ENCODE assay signal across 12 mouse cellular contexts in genomic region chr15:95837570-95837969, GRCm38 (mm10). TPM values are rescaled to one million over a fixed set of nuclear protein-coding genes. Genes with fewer than 3 reads are reported as not detected.
A peak's percentile ranks its signal among the peaks of the same experiment; 100 is the strongest.
DNase-seq lines count a peak whose midpoint lies in the region; ATAC-seq and TF ChIP-seq lines count a peak whose summit lies in the region.
"Had no signal": no experiment of that assay in that cellular context is flagged by ENCODE, and none has a peak within 500 bp of the region (broad histone marks: within the 10 kb centered on the region; RNA-seq: fewer than 3 reads in every experiment).

No protein-coding gene starts in this region.

- no peaks in the 10 kb centered on the region for H3K36me3 ChIP-seq in hindbrain, embryonic 10.5 days
- no peaks in the 10 kb centered on the region for H3K36me3 ChIP-seq in hindbrain, embryonic 16.5 days (ENCODE audit: control insufficient read depth, insufficient read depth, low read length)
- H3K36me3 ChIP-seq in MEL (ENCODE audit: control insufficient read depth in 1 of 2, insufficient read depth in 2 of 2, low read length in 2 of 2) = peaks cover 0 to 29% of the 10 kb centered on the region in 2 experiments; a peak in 3 of 4 replicates
- H3K36me3 ChIP-seq in liver, embryonic 11.5 days (ENCODE audit: control insufficient read depth, insufficient read depth, low read length) = no peaks in the 10 kb centered on the region
- H3K36me3 ChIP-seq: limb, embryonic 15.5 days had no signal

- 76% methylated on average over 1 of the region's 1 CpGs for WGBS in hindbrain, embryonic 10.5 days
- WGBS in hindbrain, embryonic 16.5 days = 75% methylated on average over 1 of the region's 1 CpGs
- 46% methylated on average over 1 of the region's 1 CpGs for WGBS in liver, embryonic 11.5 days

- H3K27ac ChIP-seq in hindbrain, embryonic 10.5 days = 0 out of 2 replicates have a peak overlapping the region, but pooled peaks have one; percentile 45
- no peak overlapping the region for H3K27ac ChIP-seq in hindbrain, embryonic 16.5 days (ENCODE audit: low read depth, low read length)
- H3K27ac ChIP-seq in MEL (ENCODE audit: control insufficient read depth, low read depth, low read length) = no peak overlapping the region
- peak overlapping the region; percentile 81 for H3K27ac ChIP-seq in liver, embryonic 11.5 days (ENCODE audit: low read depth, low read length)

- no peak overlapping the region for H3K4me2 ChIP-seq in hindbrain, embryonic 16.5 days (ENCODE audit: low read length)
- peak overlapping the region; percentile 18; the same call in 1 of the 2 replicates for H3K4me2 ChIP-seq in liver, embryonic 11.5 days
- H3K4me2 ChIP-seq: limb, embryonic 15.5 days had no signal

- ATAC-seq in hindbrain, embryonic 16.5 days = no peak
- no peak for ATAC-seq in liver, embryonic 11.5 days (replicated peaks; ENCODE audit: low FRiP score)
- no peak for ATAC-seq in inflammation-experienced regulatory T-cells, adult 6 months

- H3K9me3 ChIP-seq in hindbrain, embryonic 10.5 days = no peaks in the 10 kb centered on the region
- no peaks in the 10 kb centered on the region for H3K9me3 ChIP-seq in hindbrain, embryonic 16.5 days (ENCODE audit: control insufficient read depth, low read length)
- H3K9me3 ChIP-seq in MEL (replicated peaks; ENCODE audit: insufficient read depth, low read length) = no peaks in the 10 kb centered on the region
- H3K9me3 ChIP-seq in liver, embryonic 11.5 days (ENCODE audit: control insufficient read depth, low read length) = no peaks in the 10 kb centered on the region
- H3K9me3 ChIP-seq: limb, embryonic 15.5 days had no signal

- no peak for TF ChIP-seq RAD21 in MEL (IDR thresholded peaks at IDR 0.05; ENCODE audit: low read depth, low read length)

- peaks cover 61% of the 10 kb centered on the region for H3K79me2 ChIP-seq in MEL (ENCODE audit: control insufficient read depth, insufficient read depth, low read length, poor library complexity)

- no peak overlapping the region for H3K4me3 ChIP-seq in hindbrain, embryonic 10.5 days
- no peak overlapping the region for H3K4me3 ChIP-seq in hindbrain, embryonic 16.5 days (ENCODE audit: low read length)
- no peak overlapping the region for H3K4me3 ChIP-seq in MEL (ENCODE audit: control insufficient read depth in 1 of 2, insufficient read depth in 1 of 2, low read depth in 2 of 2, low read length in 2 of 2)
- no peak overlapping the region for H3K4me3 ChIP-seq in liver, embryonic 11.5 days (ENCODE audit: low read depth, low read length)
- H3K4me3 ChIP-seq: limb, embryonic 15.5 days had no signal

- TF ChIP-seq EP300 in MEL (IDR thresholded peaks at IDR 0.05; ENCODE audit: low read depth in 1 of 2, low read length in 2 of 2) = no peak

- no peak for TF ChIP-seq CTCF in MEL (IDR thresholded peaks at IDR 0.05 in 2 of 3, conservative IDR thresholded peaks at IDR 0.05 in 1 of 3; ENCODE audit: control insufficient read depth in 1 of 3, insufficient read depth in 1 of 3, low read depth in 2 of 3, low read length in 3 of 3, poor library complexity in 1 of 3, severe bottlenecking in 1 of 3)

- TF ChIP-seq POLR2A in MEL (IDR thresholded peaks at IDR 0.05; ENCODE audit: control insufficient read depth in 1 of 2, insufficient read depth in 1 of 2, low read depth in 1 of 2, low read length in 2 of 2, poor library complexity in 1 of 2) = no peak

- no peaks in the 10 kb centered on the region for H3K27me3 ChIP-seq in hindbrain, embryonic 10.5 days (ENCODE audit: insufficient read depth, poor library complexity, severe bottlenecking)
- H3K27me3 ChIP-seq in hindbrain, embryonic 16.5 days (replicated peaks; ENCODE audit: control insufficient read depth, insufficient read depth, low read length) = no peaks in the 10 kb centered on the region
- no peaks in the 10 kb centered on the region for H3K27me3 ChIP-seq in MEL (ENCODE audit: control insufficient read depth in 1 of 2, insufficient read depth in 2 of 2, low read length in 2 of 2)
- no peaks in the 10 kb centered on the region for H3K27me3 ChIP-seq in liver, embryonic 11.5 days (replicated peaks; ENCODE audit: control insufficient read depth, insufficient read depth, low read length)
- H3K27me3 ChIP-seq: limb, embryonic 15.5 days had no signal

- H3K4me1 ChIP-seq in hindbrain, embryonic 10.5 days (replicated peaks) = peaks cover 37% of the 10 kb centered on the region
- H3K4me1 ChIP-seq in hindbrain, embryonic 16.5 days (ENCODE audit: control insufficient read depth, insufficient read depth, low read depth, low read length) = peaks cover 2% of the 10 kb centered on the region
- H3K4me1 ChIP-seq in MEL (ENCODE audit: control insufficient read depth in 1 of 2, insufficient read depth in 2 of 2, low read length in 2 of 2) = no peaks in the 10 kb centered on the region
- peaks cover 36% of the 10 kb centered on the region for H3K4me1 ChIP-seq in liver, embryonic 11.5 days (replicated peaks; ENCODE audit: control insufficient read depth, insufficient read depth, low read length)

- no peak overlapping the region for H3K9ac ChIP-seq in hindbrain, embryonic 16.5 days (ENCODE audit: low read depth, low read length)
- H3K9ac ChIP-seq in MEL (ENCODE audit: control insufficient read depth, low read depth, low read length, poor library complexity, severe bottlenecking) = no peak overlapping the region
- no peak overlapping the region for H3K9ac ChIP-seq in liver, embryonic 11.5 days (ENCODE audit: low read depth, low read length)
- H3K9ac ChIP-seq: limb, embryonic 15.5 days had no signal

- no peak for DNase-seq in hindbrain, embryonic 10.5 days (ENCODE audit: low spot score)
- DNase-seq in 416B (ENCODE audit: low read depth) = peak; percentile 14
- peak; percentile 44 for DNase-seq in MEL (ENCODE audit: low read depth, low spot score)
- DNase-seq in liver, embryonic 11.5 days (ENCODE audit: low spot score) = no peak
- DNase-seq in retina, embryonic 14.5 days (ENCODE audit: low spot score) = no peak
- DNase-seq in testis, postnatal 14 days (ENCODE audit: low spot score) = no peak
- DNase-seq: cerebellum, postnatal 10 days; layer of hippocampus, postnatal 36 days; midbrain, embryonic 14.5 days had no signal

TF ChIP-seq in MEL, 35 proteins besides CTCF, POLR2A, EP300 and RAD21:
- TF ChIP-seq ZKSCAN1 (IDR thresholded peaks at IDR 0.05; ENCODE audit: low read depth, low read length) (no peak), ZC3H11A (IDR thresholded peaks at IDR 0.05; ENCODE audit: low read depth, low read length) (no peak), ZMIZ1 (IDR thresholded peaks at IDR 0.05; ENCODE audit: low read depth, low read length) (no peak), NRF1 (IDR thresholded peaks at IDR 0.05; ENCODE audit: insufficient read depth, low read depth, low read length, poor library complexity, severe bottlenecking) (no peak), ETS1 (IDR thresholded peaks at IDR 0.05; ENCODE audit: low read depth, low read length) (no peak), SMC3 (IDR thresholded peaks at IDR 0.05; ENCODE audit: low read depth, low read length) (no peak), TAL1 (IDR thresholded peaks at IDR 0.05; ENCODE audit: low read length) (no peak), POLR2AphosphoS5 (IDR thresholded peaks at IDR 0.05; ENCODE audit: borderline replicate concordance, low read depth, low read length) (no peak), MAX (IDR thresholded peaks at IDR 0.05; ENCODE audit: low read length) (no peak), UBTF (IDR thresholded peaks at IDR 0.05; ENCODE audit: borderline replicate concordance, insufficient read depth, low read depth, low read length) (no peak), TCF12 (IDR thresholded peaks at IDR 0.05; ENCODE audit: low read depth, low read length) (no peak), CHD2 (IDR thresholded peaks at IDR 0.05; ENCODE audit: low read length) (no peak), MYB (IDR thresholded peaks at IDR 0.05; ENCODE audit: low read depth, low read length) (no peak), MYC (IDR thresholded peaks at IDR 0.05; ENCODE audit: low read depth, low read length) (no peak)

RNA-seq across cellular contexts. Expression of gene Ano6, which starts 46.9 kb away (rescaled TPM):
- polyA plus RNA-seq in hindbrain, embryonic 10.5 days (2016; fragmentation: Nextera tagmentation; extraction: Ambion mirVana) = 31.1 and 31.5 TPM in 2 replicates
- 25.0 and 30.6 TPM in 2 replicates for polyA plus RNA-seq in hindbrain, embryonic 16.5 days (2015; fragmentation: Nextera tagmentation; extraction: Ambion mirVana)
- total RNA-seq in MEL (2012; rRNA removed) = 66.6 and 69.4 TPM in 2 replicates
- polyA plus RNA-seq in MEL (2012; ENCODE audit: insufficient read depth in 1 of 2, insufficient read length in 2 of 2, low read depth in 1 of 2, low replicate concordance in 2 of 2, missing spikeins in 1 of 2) = 10 to 100 TPM; 54.8 to 61.4 TPM
- polyA plus RNA-seq in liver, embryonic 11.5 days (2014; fragmentation: Nextera tagmentation; extraction: Ambion mirVana) = 28.3 and 30.1 TPM in 2 replicates
- 10 to 100 TPM; 37.0 to 46.4 (median 44.4) TPM for polyA plus RNA-seq in inflammation-experienced regulatory T-cells, adult 6 months (2017; shearing (Covaris generic))

Comparison
In these comparisons a context has a peak if more than half of its experiments do, and no peak if none do; other contexts are left out.
1. H3K27ac ChIP-seq: peak in hindbrain, embryonic 10.5 days (single experiment) and liver, embryonic 11.5 days (single experiment); none in hindbrain, embryonic 16.5 days (single experiment) and MEL (single experiment).
2. DNase-seq: peak in 416B (single experiment) and MEL (single experiment); none in hindbrain, embryonic 10.5 days (single experiment), liver, embryonic 11.5 days (single experiment), retina, embryonic 14.5 days (single experiment) and testis, postnatal 14 days (single experiment).